Mouse (Mus musculus) forebrain, embryonic 12.5 days (tissue): ENCODE results near the gene Rgs2. TPM values are rescaled to one million over a fixed set of nuclear protein-coding genes. Genes with fewer than 3 reads are reported as not detected.
A peak's percentile ranks its signal among the peaks of the same experiment; 100 is the strongest.

Source experiments
- ATAC-seq: fragments of 200-750 bp; cut with Nextera tagmentation; 2 replicates; pipeline ENCODE4 v1.8.0; 2017; ENCODE audit warnings: moderate TSS enrichment; ENCODE audit not compliant: low FRiP score
- H3K27ac ChIP-seq: fragments of 300-500 bp; sonication (generic); 2 replicates; pipeline ENCODE4 v1.5.1; 2016; ENCODE audit warnings: mild to moderate bottlenecking
- H3K27me3 ChIP-seq: fragments of 300-500 bp; sonication (generic); 2 replicates; pipeline ENCODE4 v1.6.1; 2016; ENCODE audit warnings: mild to moderate bottlenecking
- H3K36me3 ChIP-seq: fragments of 300-500 bp; sonication (generic); replicated peaks from 2 replicates; pipeline ENCODE4 v1.6.1; 2016; ENCODE audit warnings: mild to moderate bottlenecking
- H3K4me1 ChIP-seq: fragments of 300-500 bp; sonication (generic); 2 replicates; pipeline ENCODE4 v1.6.1; 2016
- H3K4me2 ChIP-seq: fragments of 300-500 bp; sonication (generic); 2 replicates; pipeline ENCODE4 v1.6.1; 2016; ENCODE audit warnings: mild to moderate bottlenecking, moderate library complexity
- H3K4me3 ChIP-seq: fragments of 300-500 bp; sonication (generic); replicated peaks from 2 replicates; pipeline ENCODE4 v1.5.1; 2016; ENCODE audit warnings: mild to moderate bottlenecking
- H3K9ac ChIP-seq: fragments of 300-500 bp; sonication (generic); 2 replicates; pipeline ENCODE4 v1.6.1; 2016; ENCODE audit warnings: mild to moderate bottlenecking
- H3K9me3 ChIP-seq: fragments of 300-500 bp; sonication (generic); 2 replicates; pipeline ENCODE4 v1.6.1; 2016
- WGBS: fragments of 180-500 bp; shearing (Covaris S2); methylation state at CpG from one replicate; pipeline ENCODE4 v1.1.7; 2016; 5-methylcytosine and 5-hydroxymethylcytosine counted together
- polyA plus RNA-seq: library from polyadenylated mRNA; unstranded; fragments of >200 nt; fragmentation: Nextera tagmentation; extraction: Ambion mirVana; gene quantifications from 2 replicates; pipeline ENCODE4 v1.2.1, GENCODE M21; 2016

Rgs2 gene
- polyA plus RNA-seq, 1 experiment from 2014 or later, result 104 TPM

DNA sequence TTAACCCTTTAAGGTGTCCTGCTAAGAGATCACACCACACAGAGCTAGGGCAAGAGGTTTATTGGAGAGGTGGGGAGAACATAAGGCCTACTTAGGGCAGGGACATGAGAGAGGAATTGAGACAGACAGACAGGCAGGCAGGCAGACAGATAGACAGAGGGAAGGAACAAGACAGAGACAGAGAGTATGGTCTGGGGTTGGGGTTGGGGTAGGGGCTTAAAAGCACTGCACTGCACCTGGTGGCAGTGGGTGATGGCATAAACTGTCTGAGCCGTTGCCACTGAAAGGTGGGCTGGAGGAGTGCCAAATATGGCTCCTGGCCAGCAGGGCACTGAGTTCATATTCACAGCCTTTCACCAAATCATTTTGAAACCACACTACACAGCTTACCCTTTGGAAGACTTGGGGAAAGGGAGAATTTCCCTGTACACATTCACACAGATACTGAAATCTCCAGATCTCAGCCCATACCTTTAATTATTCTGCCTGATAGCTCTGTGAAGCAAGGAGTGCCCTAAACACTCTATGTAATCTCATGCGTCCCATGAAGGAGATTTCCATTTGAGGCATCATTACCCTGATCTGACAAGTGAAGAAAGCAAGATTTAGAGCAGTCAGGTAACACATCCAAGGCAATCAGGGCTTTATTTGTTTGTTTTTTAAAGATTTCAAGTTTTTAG, 21.7 kb downstream of the Rgs2 start:
- 44% methylated on average over 2 of the region's 2 CpGs for WGBS
- H3K36me3 ChIP-seq, result no peaks in the 10 kb centered on the region
- no peak overlapping the region for H3K4me3 ChIP-seq
- H3K27me3 ChIP-seq, result no peaks in the 10 kb centered on the region
- no peaks in the 10 kb centered on the region for H3K9me3 ChIP-seq
- ATAC-seq, result peak; percentile 58; the same call in 1 of the 2 replicates
- H3K4me1 ChIP-seq, result peaks cover 10% of the 10 kb centered on the region
- H3K4me2 ChIP-seq, result no peak overlapping the region
- no peak overlapping the region for H3K9ac ChIP-seq
- peak overlapping the region; percentile 74 for H3K27ac ChIP-seq

DNA sequence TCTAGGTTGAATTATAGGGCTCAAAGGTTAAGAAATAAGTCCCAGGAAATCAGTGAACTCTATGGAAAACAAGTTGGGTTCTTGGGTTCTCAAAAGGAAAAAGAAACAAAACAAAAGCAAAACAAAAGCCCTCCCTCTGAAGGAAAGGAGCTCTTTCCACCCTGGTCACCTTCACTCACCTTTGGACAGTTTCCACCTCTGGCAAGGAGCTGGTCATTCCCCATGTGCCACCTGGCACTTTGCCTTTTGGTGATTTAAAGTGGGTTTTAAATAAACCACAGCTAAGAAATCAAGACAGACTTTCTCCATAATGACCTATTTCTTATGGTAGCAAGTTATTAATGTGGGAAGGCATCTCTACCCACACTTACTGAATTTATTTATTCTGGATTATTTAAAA, 23.1 kb downstream of the Rgs2 start:
- Histone ChIP-seq H3K9ac (no peak overlapping the region), H3K27ac (no peak overlapping the region), H3K4me1 (peaks cover 10% of the 10 kb centered on the region), H3K4me2 (no peak overlapping the region), H3K27me3 (no peaks in the 10 kb centered on the region), H3K36me3 (no peaks in the 10 kb centered on the region), H3K9me3 (no peaks in the 10 kb centered on the region), H3K4me3 (no peak overlapping the region)
- ATAC-seq, result no peak

DNA sequence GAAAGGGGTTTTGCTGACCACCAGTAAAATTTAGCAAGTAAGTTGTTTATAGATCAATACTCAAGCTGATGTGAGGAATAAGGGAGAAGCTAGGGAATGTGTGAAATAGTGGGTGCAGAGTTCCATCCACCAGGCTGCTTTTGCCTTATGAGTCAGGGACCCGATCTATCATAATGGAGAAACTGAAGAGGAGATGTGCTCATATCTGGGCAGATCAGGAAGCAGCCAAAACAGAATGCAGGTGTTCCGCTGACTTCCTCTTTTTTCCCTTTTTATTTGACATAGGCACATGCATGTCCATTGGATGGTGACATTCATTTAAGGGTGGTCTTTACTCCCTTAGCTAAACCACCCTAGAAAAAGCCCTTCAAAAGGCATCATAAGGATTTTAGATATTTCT, 29.3 kb downstream of the Rgs2 start:
- Histone ChIP-seq H3K27me3 (no peaks in the 10 kb centered on the region), H3K9ac (no peak overlapping the region), H3K4me2 (no peak overlapping the region), H3K9me3 (no peaks in the 10 kb centered on the region), H3K27ac (no peak overlapping the region), H3K4me3 (no peak overlapping the region), H3K4me1 (no peaks in the 10 kb centered on the region), H3K36me3 (no peaks in the 10 kb centered on the region)
- ATAC-seq, result no peak
- 88% methylated on average over 2 of the region's 2 CpGs for WGBS

DNA sequence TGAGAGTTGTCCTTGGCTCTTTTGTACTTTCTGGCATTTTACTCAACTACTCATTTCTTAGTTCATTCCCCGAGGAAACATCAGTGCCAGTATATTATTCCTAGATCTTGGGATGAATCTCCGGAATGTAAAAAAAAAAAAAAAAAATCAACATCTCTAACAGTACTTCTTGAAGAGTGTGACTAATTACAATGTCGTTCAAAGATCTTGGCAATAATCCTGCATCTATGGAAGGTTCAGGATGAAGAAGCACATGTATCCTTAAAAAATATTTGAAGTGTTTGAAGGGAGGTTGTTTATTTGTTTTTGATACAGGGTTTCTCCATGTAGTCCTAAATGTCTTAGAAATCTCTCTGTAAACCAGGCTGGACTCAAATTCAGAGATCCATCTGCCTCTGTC, 41.7 kb downstream of the Rgs2 start:
- Histone ChIP-seq H3K4me1 (no peaks in the 10 kb centered on the region), H3K4me2 (no peak overlapping the region), H3K27ac (no peak overlapping the region), H3K9ac (no peak overlapping the region), H3K9me3 (no peaks in the 10 kb centered on the region), H3K27me3 (no peaks in the 10 kb centered on the region), H3K4me3 (no peak overlapping the region), H3K36me3 (no peaks in the 10 kb centered on the region)
- ATAC-seq, result no peak
- WGBS, result 80% methylated on average over 3 of the region's 3 CpGs

DNA sequence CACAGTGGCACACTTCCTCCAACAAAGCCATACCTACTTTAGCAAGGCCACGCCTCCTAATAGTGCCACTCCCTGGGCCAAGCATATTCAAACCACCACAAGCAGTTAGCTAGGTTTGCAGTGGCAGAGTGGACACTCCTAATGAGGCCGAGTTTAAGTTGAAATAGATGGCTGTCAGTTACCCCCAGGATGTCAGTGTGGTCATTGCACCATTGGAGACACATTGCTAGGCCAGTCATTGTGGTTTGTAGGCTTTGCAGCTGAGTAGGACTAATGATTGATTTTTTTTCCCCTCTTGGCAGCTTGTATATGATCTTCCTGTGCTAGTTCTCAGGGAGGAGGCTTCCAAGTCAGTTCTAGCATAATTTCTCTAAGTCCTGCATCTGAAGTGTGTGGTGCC, 43.6 kb downstream of the Rgs2 start:
- Histone ChIP-seq H3K4me1 (no peaks in the 10 kb centered on the region), H3K9ac (no peak overlapping the region), H3K27ac (no peak overlapping the region), H3K36me3 (no peaks in the 10 kb centered on the region), H3K4me2 (no peak overlapping the region), H3K9me3 (no peaks in the 10 kb centered on the region), H3K4me3 (no peak overlapping the region), H3K27me3 (no peaks in the 10 kb centered on the region)
- 85% methylated on average over 2 of the region's 2 CpGs for WGBS
- ATAC-seq, result no peak

DNA sequence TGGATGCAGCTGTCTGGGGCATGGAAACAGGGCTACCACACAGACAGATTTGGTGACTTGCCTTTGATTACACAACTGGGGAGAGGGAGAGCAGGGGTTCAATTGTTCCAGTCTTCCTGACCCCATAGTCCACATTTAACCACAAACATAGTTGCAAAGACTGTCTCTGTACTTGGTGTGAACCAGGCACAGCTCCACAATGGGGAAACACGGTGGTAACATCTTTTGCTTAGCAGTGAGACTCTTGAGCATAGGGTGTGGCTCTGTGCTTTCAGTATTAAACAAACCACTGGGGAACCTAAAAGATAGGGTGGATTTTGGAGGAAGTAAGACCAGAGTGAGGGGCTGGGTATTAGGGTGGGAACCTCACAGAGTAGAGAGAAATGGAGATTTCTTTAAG, 47.9 kb downstream of the Rgs2 start:
- Histone ChIP-seq H3K27me3 (no peaks in the 10 kb centered on the region), H3K27ac (no peak overlapping the region), H3K4me3 (no peak overlapping the region), H3K9ac (no peak overlapping the region), H3K4me1 (no peaks in the 10 kb centered on the region), H3K4me2 (no peak overlapping the region), H3K36me3 (no peaks in the 10 kb centered on the region), H3K9me3 (no peaks in the 10 kb centered on the region)
- no peak for ATAC-seq
- WGBS, result 73% methylated on average over 1 of the region's 1 CpGs

DNA sequence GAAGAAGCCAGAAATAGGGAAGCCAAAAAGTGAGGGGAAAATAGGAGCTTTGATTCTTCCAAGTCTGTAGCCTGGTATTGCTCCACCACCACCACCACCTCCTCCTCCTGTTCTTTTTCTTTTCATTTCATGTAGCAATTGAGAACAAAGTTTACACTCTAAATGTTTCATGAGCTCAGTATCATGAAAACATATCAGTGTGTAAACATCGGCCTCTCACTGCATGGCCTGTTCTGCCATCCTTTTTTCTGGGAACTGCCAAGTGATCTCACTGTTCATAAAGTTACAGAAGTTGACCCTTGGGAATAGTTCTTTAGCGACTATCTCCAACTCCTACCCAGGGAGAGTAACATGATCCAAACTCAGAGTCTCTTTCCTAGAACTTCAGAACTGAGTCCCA, 51.1 kb downstream of the Rgs2 start:
- no peaks in the 10 kb centered on the region for H3K4me1 ChIP-seq
- WGBS, result 90% methylated on average over 2 of the region's 2 CpGs

More for the DNA sequence above, 51.1 kb downstream of the Rgs2 start:
- no peaks in the 10 kb centered on the region for H3K36me3 ChIP-seq
- no peak overlapping the region for H3K4me3 ChIP-seq
- no peak overlapping the region for H3K4me2 ChIP-seq
- no peak for ATAC-seq
- no peak overlapping the region for H3K9ac ChIP-seq
- H3K27me3 ChIP-seq, result no peaks in the 10 kb centered on the region
- no peak overlapping the region for H3K27ac ChIP-seq
- H3K9me3 ChIP-seq, result no peaks in the 10 kb centered on the region

Other genes with a start within 250 kb of the Rgs2 start
- 47.8 and 57.3 TPM in 2 replicates for gene Trove2, start 227.1 kb downstream of the Rgs2 start, polyA plus RNA-seq
- 92.8 and 94.0 TPM in 2 replicates for gene Uchl5, start 226.9 kb downstream of the Rgs2 start, polyA plus RNA-seq
- 2.4 and 2.8 TPM in 2 replicates for gene Rgs13, start 173.2 kb upstream of the Rgs2 start, polyA plus RNA-seq
- 0.38 TPM in 1 of 2 replicates, not detected in the other for gene Rgs1, start 245.1 kb upstream of the Rgs2 start, polyA plus RNA-seq